Mouse (Mus musculus) forebrain, embryonic 10.5 days (tissue): ENCODE data around the gene Fen1. TPM values are rescaled to one million over a fixed set of nuclear protein-coding genes. Genes with fewer than 3 reads are reported as not detected.
"Not testable (repeated sequence)": the region's sequence is repeated elsewhere in the genome, so short reads cannot be mapped to it uniquely, and the experiment has no call there.

ENCODE experiments used
- DNase-seq: peaks from one replicate; pipeline ENCODE4 v3.0.0-alpha.2; 2017; ENCODE audit warnings: low spot score; ENCODE audit errors: extremely low spot score
- H3K27ac ChIP-seq: fragments of 300-500 bp; sonication (generic); 2 replicates; pipeline ENCODE4 v1.5.1; 2016; ENCODE audit warnings: mild to moderate bottlenecking
- H3K27me3 ChIP-seq: fragments of 300-500 bp; sonication (generic); 2 replicates; pipeline ENCODE4 v1.6.1; 2016; ENCODE audit warnings: mild to moderate bottlenecking; ENCODE audit not compliant: poor library complexity, severe bottlenecking
- H3K36me3 ChIP-seq: fragments of 300-500 bp; sonication (generic); replicated peaks from 2 replicates; pipeline ENCODE4 v1.6.1; 2016; ENCODE audit warnings: mild to moderate bottlenecking, moderate library complexity
- H3K4me1 ChIP-seq: fragments of 300-500 bp; sonication (generic); 2 replicates; pipeline ENCODE4 v1.6.1; 2016
- H3K4me3 ChIP-seq: fragments of 300-500 bp; sonication (generic); 2 replicates; pipeline ENCODE4 v1.5.1; 2016; ENCODE audit warnings: mild to moderate bottlenecking, moderate library complexity
- H3K9me3 ChIP-seq: fragments of 300-500 bp; sonication (generic); 2 replicates; pipeline ENCODE4 v1.6.1; 2016; ENCODE audit warnings: mild to moderate bottlenecking, moderate library complexity
- WGBS: fragments of 180-500 bp; shearing (Covaris S2); methylation state at CpG from one replicate; pipeline ENCODE4 v1.1.7; 2016; 5-methylcytosine and 5-hydroxymethylcytosine counted together
- polyA plus RNA-seq: library from polyadenylated mRNA; unstranded; fragments of >200 nt; fragmentation: Nextera tagmentation; extraction: Ambion mirVana; gene quantifications from 2 replicates; pipeline ENCODE4 v1.2.1, GENCODE M21; 2016

Fen1 gene
- polyA plus RNA-seq, 1 experiment from 2014 or later: 215 TPM

DNA sequence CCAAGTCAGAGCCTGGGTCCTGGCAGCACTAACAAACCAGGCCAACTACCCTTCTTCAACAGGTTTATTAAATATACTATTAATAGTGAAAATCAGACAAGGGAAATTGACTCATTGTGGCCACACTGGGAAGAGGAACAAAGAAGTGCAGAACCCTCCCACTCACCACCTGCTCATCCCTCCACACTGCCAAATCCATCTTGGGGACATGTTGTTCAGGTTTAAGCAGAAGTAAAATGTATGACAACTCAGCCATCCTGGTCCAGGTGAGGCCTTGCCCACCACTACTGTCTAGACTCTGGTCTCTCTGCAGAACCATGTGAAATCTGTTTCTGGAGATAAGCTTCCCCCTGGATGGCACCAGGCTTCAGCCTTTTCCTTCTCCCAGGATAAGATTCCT is 32.1 kb downstream of the Fen1 start:
- H3K36me3 ChIP-seq: no peaks in the 10 kb centered on the region
- peaks cover 1% of the 10 kb centered on the region; the same call in 1 of the 2 replicates for H3K4me1 ChIP-seq
- no peaks in the 10 kb centered on the region for H3K9me3 ChIP-seq
- no peak for DNase-seq
- no peaks in the 10 kb centered on the region for H3K27me3 ChIP-seq
- H3K27ac ChIP-seq: no peak overlapping the region
- no peak overlapping the region for H3K4me3 ChIP-seq

DNA sequence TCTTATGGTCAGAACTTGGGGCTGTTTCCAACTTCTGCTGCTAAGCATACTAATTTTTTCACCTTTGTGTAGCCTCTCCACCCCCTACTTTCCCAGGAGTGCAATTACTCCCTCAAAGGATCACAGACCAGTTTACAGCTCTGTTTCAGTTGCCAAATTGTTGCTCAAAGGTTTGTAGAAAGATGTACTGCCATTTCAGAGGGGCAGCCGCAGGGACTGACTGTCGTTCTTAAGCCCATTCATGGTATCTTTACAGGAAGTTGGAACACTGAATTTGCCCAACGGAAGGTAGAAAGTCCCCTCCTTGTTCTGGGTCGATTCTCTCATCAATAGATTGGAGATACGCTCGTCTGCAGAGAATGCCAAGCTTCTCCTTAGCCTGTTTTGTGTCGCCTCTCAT is 32.6 kb downstream of the Fen1 start:
- H3K27me3 ChIP-seq: no peaks in the 10 kb centered on the region
- no peak for DNase-seq
- WGBS: 89% methylated on average over 7 of the region's 7 CpGs
- no peak overlapping the region for H3K27ac ChIP-seq
- H3K36me3 ChIP-seq: no peaks in the 10 kb centered on the region
- H3K9me3 ChIP-seq: no peaks in the 10 kb centered on the region
- H3K4me1 ChIP-seq: no peaks in the 10 kb centered on the region
- H3K4me3 ChIP-seq: no peak overlapping the region

DNA sequence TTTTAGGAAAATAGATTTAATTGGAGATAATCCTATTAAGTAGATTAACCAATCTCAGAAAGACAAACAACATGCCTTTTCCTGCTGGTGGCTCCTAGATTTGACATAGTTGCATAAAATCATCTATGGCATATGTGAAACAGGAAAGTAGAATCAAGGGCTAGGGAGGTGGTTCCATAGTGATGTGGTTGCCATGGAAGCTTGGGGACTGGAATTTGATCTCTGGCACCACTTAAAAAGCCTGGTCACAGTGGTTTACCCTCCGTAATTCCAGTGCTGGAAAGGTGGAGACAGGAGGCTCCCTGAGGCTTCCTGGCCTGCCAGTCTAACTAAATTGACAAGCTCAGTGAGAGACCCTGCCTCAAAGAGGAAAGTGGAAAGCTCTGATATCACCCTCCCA is 33.5 kb downstream of the Fen1 start:
- no peaks in the 10 kb centered on the region for H3K27me3 ChIP-seq
- H3K4me1 ChIP-seq: no peaks in the 10 kb centered on the region
- no peak overlapping the region for H3K27ac ChIP-seq
- no peak for DNase-seq
- H3K36me3 ChIP-seq: no peaks in the 10 kb centered on the region
- 43% methylated on average over 1 of the region's 1 CpGs for WGBS
- H3K9me3 ChIP-seq: no peaks in the 10 kb centered on the region
- H3K4me3 ChIP-seq: no peak overlapping the region

DNA sequence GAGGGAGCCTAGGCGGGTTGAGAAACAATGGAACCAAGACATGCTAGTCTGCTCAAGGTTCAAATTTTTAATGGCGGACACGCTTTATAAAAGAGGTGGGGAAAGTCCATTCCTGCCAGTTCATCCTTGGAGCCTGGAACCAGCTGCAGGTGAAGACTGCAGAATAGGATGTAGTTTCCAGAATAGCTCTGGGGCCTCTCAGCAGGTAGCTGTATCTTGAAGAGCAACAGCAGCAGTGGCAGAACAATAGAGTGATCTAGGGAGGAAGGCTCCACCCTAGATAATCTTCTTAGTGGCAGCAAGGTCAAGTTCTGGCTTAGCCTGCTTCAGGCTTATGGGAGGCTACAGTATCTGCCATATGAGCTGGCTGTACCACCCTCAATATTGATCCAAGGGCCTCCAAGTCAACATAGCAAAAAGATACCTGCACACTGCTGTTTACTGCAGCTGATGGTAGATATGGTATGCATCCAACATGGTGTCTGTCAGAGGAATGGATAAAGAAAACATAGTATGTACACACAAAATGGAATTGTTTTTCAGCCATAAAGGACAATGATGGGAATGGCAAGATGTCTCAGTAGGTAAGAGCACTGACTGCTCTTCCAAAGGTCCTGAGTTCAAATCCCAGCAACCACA is 34.2 kb downstream of the Fen1 start:
- 71% methylated on average over 3 of the region's 3 CpGs for WGBS
- not testable (repeated sequence) for H3K4me3 ChIP-seq, H3K9me3 ChIP-seq, DNase-seq, H3K36me3 ChIP-seq, H3K4me1 ChIP-seq, H3K27me3 ChIP-seq, H3K27ac ChIP-seq

DNA sequence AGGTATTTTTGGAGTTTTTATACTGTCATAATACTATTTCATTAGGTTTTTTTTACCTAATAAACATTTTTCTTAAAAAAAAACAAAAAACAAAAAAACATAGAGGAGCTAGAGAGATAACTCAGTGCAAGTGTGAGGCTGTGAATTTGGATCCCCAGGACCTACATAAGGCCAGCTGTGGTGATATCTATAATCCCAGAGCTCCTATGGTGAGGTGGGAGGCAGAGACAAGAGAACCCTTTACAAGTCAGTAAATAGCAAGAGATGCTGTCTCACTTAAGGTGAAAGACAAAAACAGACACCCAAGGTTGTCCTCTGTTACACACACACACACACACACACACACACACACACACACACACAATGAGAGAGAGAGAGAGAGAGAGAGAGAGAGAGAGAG is 34.8 kb downstream of the Fen1 start:
- Histone ChIP-seq H3K4me3 (no peak overlapping the region), H3K27ac (no peak overlapping the region), H3K9me3 (no peaks in the 10 kb centered on the region), H3K27me3 (no peaks in the 10 kb centered on the region), H3K4me1 (no peaks in the 10 kb centered on the region), H3K36me3 (no peaks in the 10 kb centered on the region)
- no peak for DNase-seq

DNA sequence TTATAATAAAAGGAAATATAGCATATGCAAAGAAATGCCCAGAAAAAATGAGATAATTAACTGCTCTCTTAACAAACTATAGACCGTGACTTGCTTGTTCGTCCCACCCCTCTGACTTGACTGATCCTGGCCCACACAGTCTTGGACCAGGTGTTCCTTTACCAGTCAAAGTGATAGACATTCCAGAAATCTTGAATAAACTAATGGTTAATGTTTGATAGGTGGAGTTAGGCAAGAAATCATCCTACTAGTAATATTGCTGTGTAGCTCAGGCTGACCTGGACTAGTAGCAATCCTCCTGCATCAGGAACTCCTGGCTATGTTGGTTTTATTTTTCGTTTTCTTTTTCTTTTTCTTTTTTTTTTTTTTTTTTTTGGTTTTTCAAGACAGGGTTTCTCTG is 35.5 kb downstream of the Fen1 start:
- no peaks in the 10 kb centered on the region for H3K36me3 ChIP-seq
- 89% methylated on average over 3 of the region's 3 CpGs for WGBS
- no peak for DNase-seq
- no peaks in the 10 kb centered on the region for H3K27me3 ChIP-seq
- no peaks in the 10 kb centered on the region for H3K4me1 ChIP-seq
- no peak overlapping the region for H3K4me3 ChIP-seq
- no peak overlapping the region for H3K27ac ChIP-seq
- no peaks in the 10 kb centered on the region for H3K9me3 ChIP-seq

DNA sequence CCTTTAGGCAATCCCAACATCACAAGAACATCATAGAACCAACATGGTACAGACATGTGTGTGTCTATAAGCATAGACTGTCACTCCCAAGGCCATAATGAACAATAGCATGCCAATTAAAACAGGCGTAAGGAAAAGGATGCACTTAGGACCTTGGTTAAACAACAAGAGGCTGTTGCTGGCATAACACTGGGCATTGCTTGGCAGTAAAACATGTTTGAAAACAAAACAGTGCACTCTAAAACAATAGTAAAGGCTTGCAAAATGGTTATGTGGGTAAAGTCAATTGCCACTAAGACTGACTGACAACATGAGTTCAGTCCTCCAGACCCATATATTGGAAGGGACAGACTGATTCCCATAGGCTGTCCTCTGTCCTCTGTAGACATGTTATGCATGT is 36.0 kb downstream of the Fen1 start:
- H3K27me3 ChIP-seq: no peaks in the 10 kb centered on the region
- no peak overlapping the region for H3K4me3 ChIP-seq
- H3K27ac ChIP-seq: no peak overlapping the region
- no peaks in the 10 kb centered on the region for H3K9me3 ChIP-seq
- no peaks in the 10 kb centered on the region for H3K36me3 ChIP-seq
- no peak for DNase-seq
- 94% methylated on average over 1 of the region's 1 CpGs for WGBS
- H3K4me1 ChIP-seq: no peaks in the 10 kb centered on the region

DNA sequence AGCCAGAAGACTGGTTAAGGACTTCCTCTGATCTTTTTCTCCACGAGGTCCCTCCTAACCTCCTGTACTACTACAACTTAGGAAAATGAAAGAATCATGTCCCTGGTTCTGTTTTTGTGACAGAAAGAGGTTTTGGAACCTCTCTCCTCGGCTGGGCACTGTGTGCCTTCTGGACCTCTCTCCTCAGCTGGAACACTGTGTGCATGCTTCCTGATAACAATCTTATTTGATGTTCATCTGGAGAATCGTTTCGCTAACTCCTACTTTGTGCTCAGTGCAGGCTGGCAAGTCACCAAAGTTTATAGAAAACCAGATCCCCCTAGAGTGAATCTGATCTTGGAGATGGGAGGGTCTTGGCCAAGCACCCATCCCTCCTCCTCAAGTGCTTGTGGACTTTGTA is 36.9 kb downstream of the Fen1 start:
- DNase-seq: no peak
- no peak overlapping the region for H3K4me3 ChIP-seq
- no peak overlapping the region for H3K27ac ChIP-seq
- 87% methylated on average over 4 of the region's 4 CpGs for WGBS
- H3K4me1 ChIP-seq: no peaks in the 10 kb centered on the region
- H3K27me3 ChIP-seq: no peaks in the 10 kb centered on the region
- H3K36me3 ChIP-seq: no peaks in the 10 kb centered on the region
- no peaks in the 10 kb centered on the region for H3K9me3 ChIP-seq

DNA sequence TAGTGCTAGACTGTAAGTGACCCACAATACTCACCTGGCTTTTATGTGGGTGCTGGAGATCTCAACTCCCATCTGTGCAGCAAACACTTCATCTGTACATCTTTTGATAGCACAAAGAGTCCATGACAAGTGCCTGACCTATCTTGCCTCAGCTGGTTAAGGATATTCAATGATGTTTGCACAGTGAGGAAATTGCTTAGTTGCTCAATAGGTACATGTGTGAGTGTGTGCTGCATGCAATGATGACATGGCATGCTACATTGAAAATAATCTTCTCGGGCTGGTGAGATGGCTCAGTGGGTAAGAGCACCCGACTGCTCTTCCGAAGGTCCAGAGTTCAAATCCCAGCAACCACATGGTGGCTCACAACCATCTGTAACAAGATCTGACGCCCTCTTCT is 38.0 kb downstream of the Fen1 start:
- DNase-seq, H3K9me3 ChIP-seq, H3K4me3 ChIP-seq, H3K27me3 ChIP-seq, H3K27ac ChIP-seq, H3K4me1 ChIP-seq, H3K36me3 ChIP-seq: not testable (repeated sequence)
- WGBS: 81% methylated on average over 4 of the region's 4 CpGs

DNA sequence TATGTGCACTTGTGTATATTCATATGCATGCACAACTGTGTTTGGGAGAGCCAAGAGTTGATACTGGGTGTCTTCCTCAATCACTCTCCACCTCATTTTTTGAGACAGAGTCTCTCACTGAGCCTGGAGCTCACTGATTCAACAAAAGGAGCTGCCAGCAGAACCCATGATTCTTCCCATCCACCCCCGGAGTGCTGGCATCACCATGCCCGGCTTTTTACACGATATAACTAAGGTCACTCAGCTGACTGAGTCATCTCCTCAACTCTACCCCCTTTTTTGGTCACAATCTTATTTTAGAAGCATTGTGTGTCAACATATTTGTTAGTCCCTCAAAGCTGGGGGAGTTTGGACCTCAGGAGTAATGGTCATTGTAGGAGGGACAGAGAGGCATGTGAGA is 40.1 kb downstream of the Fen1 start:
- WGBS: 91% methylated on average over 3 of the region's 3 CpGs
- DNase-seq: no peak
- Histone ChIP-seq H3K4me1 (no peaks in the 10 kb centered on the region), H3K27me3 (no peaks in the 10 kb centered on the region), H3K27ac (no peak overlapping the region), H3K36me3 (no peaks in the 10 kb centered on the region), H3K4me3 (no peak overlapping the region), H3K9me3 (no peaks in the 10 kb centered on the region)

DNA sequence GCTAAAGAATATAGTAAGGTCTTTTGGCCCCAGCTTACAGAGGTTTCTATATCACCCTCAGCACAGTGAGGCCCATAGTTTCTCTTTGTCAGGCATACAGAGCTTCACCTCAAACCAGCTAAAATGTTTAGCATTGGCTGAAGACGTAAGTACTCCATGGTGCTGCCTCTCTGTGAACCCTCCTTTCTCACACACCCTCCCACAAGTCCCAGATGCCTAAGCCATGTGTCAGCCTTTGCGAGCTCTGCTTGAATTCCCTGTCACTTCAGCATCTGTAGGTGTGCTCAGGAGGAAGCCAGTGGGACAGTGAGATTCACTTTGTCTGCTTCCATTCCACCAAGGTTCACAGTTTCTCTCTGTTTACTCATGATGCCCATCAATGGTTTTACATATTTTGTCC is 46.2 kb downstream of the Fen1 start:
- no peak overlapping the region for H3K27ac ChIP-seq
- H3K4me1 ChIP-seq: no peaks in the 10 kb centered on the region
- H3K9me3 ChIP-seq: peaks cover 6% of the 10 kb centered on the region; the same call in 1 of the 2 replicates
- no peaks in the 10 kb centered on the region for H3K36me3 ChIP-seq
- H3K4me3 ChIP-seq: no peak overlapping the region
- H3K27me3 ChIP-seq: no peaks in the 10 kb centered on the region
- WGBS: 82% methylated on average over 2 of the region's 2 CpGs
- DNase-seq: no peak

DNA sequence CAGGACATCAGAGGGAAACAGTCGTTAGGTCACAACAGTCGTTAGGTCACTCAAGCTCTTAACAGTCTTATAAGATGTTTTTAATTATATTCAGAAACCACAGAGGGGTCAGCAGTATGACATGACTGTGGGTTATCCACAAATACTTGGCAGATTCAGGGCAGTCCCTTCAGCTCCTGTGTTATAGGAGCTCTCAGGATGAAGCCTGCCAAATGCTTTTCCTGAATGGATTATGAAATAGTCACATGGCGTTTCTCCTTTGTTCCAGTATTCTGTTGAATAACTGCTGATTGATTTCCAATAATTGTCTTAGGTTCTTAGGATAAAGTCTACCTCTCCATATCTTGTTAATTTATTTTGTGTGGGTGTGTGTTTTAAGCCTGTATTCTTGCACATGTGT is 54.8 kb downstream of the Fen1 start:
- no peaks in the 10 kb centered on the region for H3K36me3 ChIP-seq
- no peak overlapping the region for H3K4me3 ChIP-seq
- H3K27me3 ChIP-seq: no peaks in the 10 kb centered on the region
- no peak for DNase-seq
- WGBS: 81% methylated on average over 3 of the region's 3 CpGs
- peaks cover 23% of the 10 kb centered on the region for H3K4me1 ChIP-seq
- peaks cover 6% of the 10 kb centered on the region; the same call in 1 of the 2 replicates for H3K9me3 ChIP-seq
- H3K27ac ChIP-seq: no peak overlapping the region
